ENCODE assay signal across 10 mouse cellular contexts in the genomic region with DNA sequence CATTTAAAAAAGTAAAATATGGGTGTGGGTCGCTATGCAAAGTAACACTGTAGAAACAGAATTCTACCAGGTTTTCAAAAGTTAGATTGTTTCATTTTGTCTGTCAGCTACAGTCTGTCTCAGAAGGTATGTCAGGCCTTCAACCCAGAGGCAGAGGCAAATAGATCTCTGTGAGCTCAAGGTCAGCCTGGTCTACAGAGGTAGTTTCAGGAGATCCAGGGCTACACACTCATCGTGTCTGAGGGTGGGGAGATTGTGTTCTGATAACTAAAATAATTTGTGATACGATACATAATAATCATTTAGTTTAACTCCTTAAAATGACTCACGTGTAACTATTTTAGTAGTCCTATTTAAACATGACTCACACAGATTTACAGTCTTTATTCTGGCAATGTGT. TPM values are rescaled to one million over a fixed set of nuclear protein-coding genes. Genes with fewer than 3 reads are reported as not detected.
A peak's percentile ranks its signal among the peaks of the same experiment; 100 is the strongest.
DNase-seq lines count a peak whose midpoint lies in the region; ATAC-seq and TF ChIP-seq lines count a peak whose summit lies in the region.
"Had no signal": no experiment of that assay in that cellular context is flagged by ENCODE, and none has a peak within 500 bp of the region (broad histone marks: within the 10 kb centered on the region; RNA-seq: fewer than 3 reads in every experiment).

No protein-coding gene starts in this region.

- no peak for ATAC-seq in embryonic facial prominence, embryonic 12.5 days (ENCODE audit: insufficient number of reproducible peaks, insufficient read depth, low FRiP score, low TSS enrichment)
- ATAC-seq in midbrain, postnatal 0 days (ENCODE audit: low FRiP score): no peak
- ATAC-seq in intestine, embryonic 16.5 days: no peak
- ATAC-seq in stomach, embryonic 14.5 days (ENCODE audit: insufficient number of reproducible peaks, insufficient read depth, low FRiP score, low read depth): no peak

- no peak for TF ChIP-seq CTCF in midbrain, postnatal 0 days (IDR thresholded peaks at IDR 0.05)

- peak overlapping the region; percentile 52 for H3K4me2 ChIP-seq in embryonic facial prominence, embryonic 12.5 days (replicated peaks)
- no peak overlapping the region for H3K4me2 ChIP-seq in midbrain, postnatal 0 days (ENCODE audit: low read depth, low read length, poor library complexity, severe bottlenecking)
- peak overlapping the region; percentile 77 for H3K4me2 ChIP-seq in intestine, embryonic 16.5 days (ENCODE audit: low read depth, low read length)
- peak overlapping the region; percentile 74 for H3K4me2 ChIP-seq in stomach, embryonic 14.5 days (replicated peaks; ENCODE audit: low read depth, low read length)

- peaks cover 10% of the 10 kb centered on the region for H3K9me3 ChIP-seq in embryonic facial prominence, embryonic 12.5 days
- peaks cover 14% of the 10 kb centered on the region for H3K9me3 ChIP-seq in embryonic facial prominence, embryonic 10.5 days
- peaks cover 8% of the 10 kb centered on the region; the same call in 1 of the 2 replicates for H3K9me3 ChIP-seq in midbrain, embryonic 10.5 days (replicated peaks)
- 0 out of 2 replicates have a peak, but pooled peaks cover 3% of the 10 kb centered on the region for H3K9me3 ChIP-seq in midbrain, postnatal 0 days (ENCODE audit: low read length)
- H3K9me3 ChIP-seq in intestine, embryonic 16.5 days (ENCODE audit: control insufficient read depth, low read length): peaks cover 8% of the 10 kb centered on the region; the same call in 1 of the 2 replicates
- 0 out of 2 replicates have a peak, but pooled peaks cover 6% of the 10 kb centered on the region for H3K9me3 ChIP-seq in stomach, embryonic 14.5 days (ENCODE audit: control insufficient read depth, low read depth, low read length)

- H3K9ac ChIP-seq in embryonic facial prominence, embryonic 12.5 days: no peak overlapping the region
- no peak overlapping the region for H3K9ac ChIP-seq in midbrain, postnatal 0 days (replicated peaks; ENCODE audit: low read length, poor library complexity, severe bottlenecking)
- no peak overlapping the region for H3K9ac ChIP-seq in intestine, embryonic 16.5 days (ENCODE audit: low read depth, low read length)
- no peak overlapping the region for H3K9ac ChIP-seq in stomach, embryonic 14.5 days (replicated peaks; ENCODE audit: low read depth, low read length)

- H3K27ac ChIP-seq in embryonic facial prominence, embryonic 12.5 days: no peak overlapping the region
- H3K27ac ChIP-seq in embryonic facial prominence, embryonic 10.5 days (replicated peaks): no peak overlapping the region
- H3K27ac ChIP-seq in midbrain, embryonic 10.5 days (replicated peaks): no peak overlapping the region
- H3K27ac ChIP-seq in midbrain, postnatal 0 days (ENCODE audit: low read depth, low read length): no peak overlapping the region
- no peak overlapping the region for H3K27ac ChIP-seq in intestine, embryonic 16.5 days (ENCODE audit: low read length)
- no peak overlapping the region for H3K27ac ChIP-seq in stomach, embryonic 14.5 days (ENCODE audit: low read length)

- no peaks in the 10 kb centered on the region for H3K4me1 ChIP-seq in embryonic facial prominence, embryonic 12.5 days
- peaks cover 10% of the 10 kb centered on the region for H3K4me1 ChIP-seq in embryonic facial prominence, embryonic 10.5 days
- H3K4me1 ChIP-seq in midbrain, embryonic 10.5 days: peaks cover 15% of the 10 kb centered on the region
- H3K4me1 ChIP-seq in midbrain, postnatal 0 days (ENCODE audit: insufficient read depth, low read length): 0 out of 2 replicates have a peak, but pooled peaks cover 3% of the 10 kb centered on the region
- no peaks in the 10 kb centered on the region for H3K4me1 ChIP-seq in intestine, embryonic 16.5 days (ENCODE audit: control insufficient read depth, insufficient read depth, low read length)
- no peaks in the 10 kb centered on the region for H3K4me1 ChIP-seq in stomach, embryonic 14.5 days (ENCODE audit: control insufficient read depth, insufficient read depth, low read length)

- DNase-seq in embryonic facial prominence, embryonic 10.5 days (ENCODE audit: low spot score): no peak
- DNase-seq in midbrain, embryonic 10.5 days (ENCODE audit: low spot score): no peak
- no peak for DNase-seq in midbrain, postnatal 0 days (ENCODE audit: low spot score)
- DNase-seq in thymus, postnatal 4 days: no peak
- DNase-seq in frontal cortex, postnatal 14 days (ENCODE audit: low spot score in 2 of 2): no peak
- DNase-seq: adrenal gland, postnatal 36 days; kidney, postnatal 36 days had no signal

- H3K4me3 ChIP-seq in embryonic facial prominence, embryonic 12.5 days: no peak overlapping the region
- H3K4me3 ChIP-seq in embryonic facial prominence, embryonic 10.5 days: no peak overlapping the region
- H3K4me3 ChIP-seq in midbrain, embryonic 10.5 days: peak overlapping the region; percentile 64
- H3K4me3 ChIP-seq in midbrain, postnatal 0 days (ENCODE audit: low read depth, low read length): no peak overlapping the region
- 0 out of 2 replicates have a peak overlapping the region, but pooled peaks have one; percentile 3 for H3K4me3 ChIP-seq in intestine, embryonic 16.5 days (ENCODE audit: low read length)
- H3K4me3 ChIP-seq in stomach, embryonic 14.5 days (ENCODE audit: low read depth, low read length): peak overlapping the region; percentile 51; the same call in 1 of the 2 replicates

- WGBS in embryonic facial prominence, embryonic 12.5 days: 91% methylated on average over 4 of the region's 4 CpGs
- 93% methylated on average over 4 of the region's 4 CpGs for WGBS in embryonic facial prominence, embryonic 10.5 days
- WGBS in midbrain, embryonic 10.5 days: 93% methylated on average over 4 of the region's 4 CpGs
- WGBS in midbrain, postnatal 0 days: 94% methylated on average over 4 of the region's 4 CpGs
- 74% methylated on average over 4 of the region's 4 CpGs for WGBS in intestine, embryonic 16.5 days
- WGBS in stomach, embryonic 14.5 days: 83% methylated on average over 4 of the region's 4 CpGs

- H3K36me3 ChIP-seq in embryonic facial prominence, embryonic 12.5 days: peaks cover 33% of the 10 kb centered on the region
- H3K36me3 ChIP-seq in embryonic facial prominence, embryonic 10.5 days (replicated peaks): peaks cover 39% of the 10 kb centered on the region
- H3K36me3 ChIP-seq in midbrain, embryonic 10.5 days: peaks cover 37% of the 10 kb centered on the region
- H3K36me3 ChIP-seq in midbrain, postnatal 0 days (ENCODE audit: insufficient read depth, low read length): peaks cover 3% of the 10 kb centered on the region; the same call in 1 of the 2 replicates
- H3K36me3 ChIP-seq in intestine, embryonic 16.5 days (ENCODE audit: control insufficient read depth, insufficient read depth, low read length): peaks cover 14% of the 10 kb centered on the region
- H3K36me3 ChIP-seq in stomach, embryonic 14.5 days (ENCODE audit: control insufficient read depth, insufficient read depth, low read length): peaks cover 21% of the 10 kb centered on the region; the same call in 1 of the 2 replicates

- H3K27me3 ChIP-seq in embryonic facial prominence, embryonic 12.5 days: no peaks in the 10 kb centered on the region
- no peaks in the 10 kb centered on the region; the same call in 1 of the 2 replicates for H3K27me3 ChIP-seq in embryonic facial prominence, embryonic 10.5 days (replicated peaks; ENCODE audit: low read depth, poor library complexity, severe bottlenecking)
- H3K27me3 ChIP-seq in midbrain, embryonic 10.5 days (ENCODE audit: low read depth, poor library complexity, severe bottlenecking): peaks cover 8% of the 10 kb centered on the region; the same call in 1 of the 2 replicates
- H3K27me3 ChIP-seq in midbrain, postnatal 0 days (ENCODE audit: insufficient read depth, low read length): 0 out of 2 replicates have a peak, but pooled peaks cover 5% of the 10 kb centered on the region
- no peaks in the 10 kb centered on the region for H3K27me3 ChIP-seq in intestine, embryonic 16.5 days (replicated peaks; ENCODE audit: control insufficient read depth, insufficient read depth, low read length)
- H3K27me3 ChIP-seq in stomach, embryonic 14.5 days (ENCODE audit: control insufficient read depth, insufficient read depth, low read length): no peaks in the 10 kb centered on the region

RNA-seq across cellular contexts. Expression of a gene that starts 1.6 kb away (rescaled TPM):
- polyA plus RNA-seq in embryonic facial prominence, embryonic 12.5 days (2016; fragmentation: Nextera tagmentation; extraction: Ambion mirVana): 8.5 and 9.1 TPM in 2 replicates
- 7.9 and 8.9 TPM in 2 replicates for polyA plus RNA-seq in embryonic facial prominence, embryonic 10.5 days (2016; fragmentation: Nextera tagmentation; extraction: Ambion mirVana)
- polyA plus RNA-seq in midbrain, embryonic 10.5 days (2016; fragmentation: Nextera tagmentation; extraction: Ambion mirVana): 7.3 and 8.9 TPM in 2 replicates
- total RNA-seq in midbrain, postnatal 0 days (2014; rRNA removed): 5.7 and 11.6 TPM in 2 replicates
- 6.8 and 7.3 TPM in 2 replicates for polyA plus RNA-seq in midbrain, postnatal 0 days (2015; fragmentation: Nextera tagmentation; extraction: Ambion mirVana)
- polyA plus RNA-seq in intestine, embryonic 16.5 days (2015; fragmentation: Nextera tagmentation; extraction: Ambion mirVana): 8.4 and 9.2 TPM in 2 replicates
- polyA plus RNA-seq in stomach, embryonic 14.5 days (2014; fragmentation: Nextera tagmentation; extraction: Ambion mirVana): 8.5 and 10.2 TPM in 2 replicates

RNA-seq across cellular contexts. Expression of a gene that starts 6.9 kb away (rescaled TPM):
- polyA plus RNA-seq in embryonic facial prominence, embryonic 12.5 days (2016; fragmentation: Nextera tagmentation; extraction: Ambion mirVana): 7.4 and 7.6 TPM in 2 replicates
- 6.6 and 7.5 TPM in 2 replicates for polyA plus RNA-seq in embryonic facial prominence, embryonic 10.5 days (2016; fragmentation: Nextera tagmentation; extraction: Ambion mirVana)
- 11.0 and 15.0 TPM in 2 replicates for polyA plus RNA-seq in midbrain, embryonic 10.5 days (2016; fragmentation: Nextera tagmentation; extraction: Ambion mirVana)
- total RNA-seq in midbrain, postnatal 0 days (2014; rRNA removed): 7.5 and 11.0 TPM in 2 replicates
- polyA plus RNA-seq in midbrain, postnatal 0 days (2015; fragmentation: Nextera tagmentation; extraction: Ambion mirVana): 6.2 and 7.5 TPM in 2 replicates
- 4.0 TPM in 2 replicates for polyA plus RNA-seq in intestine, embryonic 16.5 days (2015; fragmentation: Nextera tagmentation; extraction: Ambion mirVana)
- 6.1 and 6.3 TPM in 2 replicates for polyA plus RNA-seq in stomach, embryonic 14.5 days (2014; fragmentation: Nextera tagmentation; extraction: Ambion mirVana)

RNA-seq across cellular contexts. Expression of a gene that starts 17.1 kb away (rescaled TPM):
- 25.3 and 25.4 TPM in 2 replicates for polyA plus RNA-seq in embryonic facial prominence, embryonic 12.5 days (2016; fragmentation: Nextera tagmentation; extraction: Ambion mirVana)
- polyA plus RNA-seq in embryonic facial prominence, embryonic 10.5 days (2016; fragmentation: Nextera tagmentation; extraction: Ambion mirVana): 23.9 and 28.1 TPM in 2 replicates
- polyA plus RNA-seq in midbrain, embryonic 10.5 days (2016; fragmentation: Nextera tagmentation; extraction: Ambion mirVana): 20.8 and 23.1 TPM in 2 replicates
- total RNA-seq in midbrain, postnatal 0 days (2014; rRNA removed): 3.0 and 6.3 TPM in 2 replicates
- polyA plus RNA-seq in midbrain, postnatal 0 days (2015; fragmentation: Nextera tagmentation; extraction: Ambion mirVana): 8.6 and 10.6 TPM in 2 replicates
- 28.8 and 29.0 TPM in 2 replicates for polyA plus RNA-seq in intestine, embryonic 16.5 days (2015; fragmentation: Nextera tagmentation; extraction: Ambion mirVana)
- 28.8 and 33.0 TPM in 2 replicates for polyA plus RNA-seq in stomach, embryonic 14.5 days (2014; fragmentation: Nextera tagmentation; extraction: Ambion mirVana)

RNA-seq across cellular contexts. Expression of a gene that starts 17.1 kb away (rescaled TPM):
- polyA plus RNA-seq in embryonic facial prominence, embryonic 12.5 days (2016; fragmentation: Nextera tagmentation; extraction: Ambion mirVana): 232 and 245 TPM in 2 replicates
- polyA plus RNA-seq in embryonic facial prominence, embryonic 10.5 days (2016; fragmentation: Nextera tagmentation; extraction: Ambion mirVana): 246 and 254 TPM in 2 replicates
- polyA plus RNA-seq in midbrain, embryonic 10.5 days (2016; fragmentation: Nextera tagmentation; extraction: Ambion mirVana): 245 and 251 TPM in 2 replicates
- 72.4 and 91.7 TPM in 2 replicates for total RNA-seq in midbrain, postnatal 0 days (2014; rRNA removed)
- polyA plus RNA-seq in midbrain, postnatal 0 days (2015; fragmentation: Nextera tagmentation; extraction: Ambion mirVana): 275 and 280 TPM in 2 replicates
- 252 and 267 TPM in 2 replicates for polyA plus RNA-seq in intestine, embryonic 16.5 days (2015; fragmentation: Nextera tagmentation; extraction: Ambion mirVana)
- 249 and 272 TPM in 2 replicates for polyA plus RNA-seq in stomach, embryonic 14.5 days (2014; fragmentation: Nextera tagmentation; extraction: Ambion mirVana)

RNA-seq across cellular contexts. Expression of a gene that starts 43.1 kb away (rescaled TPM):
- polyA plus RNA-seq in embryonic facial prominence, embryonic 12.5 days (2016; fragmentation: Nextera tagmentation; extraction: Ambion mirVana): not detected in 2 replicates
- polyA plus RNA-seq in embryonic facial prominence, embryonic 10.5 days (2016; fragmentation: Nextera tagmentation; extraction: Ambion mirVana): not detected in 2 replicates
- polyA plus RNA-seq in midbrain, embryonic 10.5 days (2016; fragmentation: Nextera tagmentation; extraction: Ambion mirVana): not detected in 2 replicates
- not detected in 2 replicates for total RNA-seq in midbrain, postnatal 0 days (2014; rRNA removed)
- polyA plus RNA-seq in midbrain, postnatal 0 days (2015; fragmentation: Nextera tagmentation; extraction: Ambion mirVana): 0.06 and 0.07 TPM in 2 replicates
- not detected in 2 replicates for polyA plus RNA-seq in intestine, embryonic 16.5 days (2015; fragmentation: Nextera tagmentation; extraction: Ambion mirVana)
- polyA plus RNA-seq in stomach, embryonic 14.5 days (2014; fragmentation: Nextera tagmentation; extraction: Ambion mirVana): not detected in 2 replicates
- total RNA-seq: adrenal gland, postnatal 36 days had no signal

Comparison
In these comparisons a context has a peak if more than half of its experiments do, and no peak if none do; other contexts are left out.
1. H3K4me3 ChIP-seq: peak in midbrain, embryonic 10.5 days (single experiment), intestine, embryonic 16.5 days (single experiment) and stomach, embryonic 14.5 days (single experiment); none in embryonic facial prominence, embryonic 12.5 days (single experiment), embryonic facial prominence, embryonic 10.5 days (single experiment) and midbrain, postnatal 0 days (single experiment).